Comparison of ENCODE assay signal across 7 mouse cellular contexts in genomic region chr6:128437731-128438316, GRCm38 (mm10). TPM values are rescaled to one million over a fixed set of nuclear protein-coding genes. Genes with fewer than 3 reads are reported as not detected.
DNase-seq lines count a peak whose midpoint lies in the region; ATAC-seq and TF ChIP-seq lines count a peak whose summit lies in the region.

No protein-coding gene starts in this region.

- peak overlapping the region; percentile 66 for H3K4me2 ChIP-seq in forebrain, embryonic 16.5 days (ENCODE audit: low read length)
- peak overlapping the region; percentile 70 for H3K4me2 ChIP-seq in hindbrain, embryonic 13.5 days
- peak overlapping the region; percentile 51 for H3K4me2 ChIP-seq in limb, embryonic 11.5 days (ENCODE audit: low read depth, severe bottlenecking)
- peak overlapping the region; percentile 71 for H3K4me2 ChIP-seq in midbrain, embryonic 12.5 days (replicated peaks)

- H3K36me3 ChIP-seq in forebrain, embryonic 16.5 days (ENCODE audit: control insufficient read depth, insufficient read depth) = peaks cover 26% of the 10 kb centered on the region
- H3K36me3 ChIP-seq in hindbrain, embryonic 13.5 days = peaks cover 37% of the 10 kb centered on the region
- H3K36me3 ChIP-seq in limb, embryonic 11.5 days (ENCODE audit: control insufficient read depth, insufficient read depth, low read length) = peaks cover 28% of the 10 kb centered on the region; the same call in 1 of the 2 replicates
- H3K36me3 ChIP-seq in midbrain, embryonic 12.5 days = peaks cover 36% of the 10 kb centered on the region

- peaks cover 16% of the 10 kb centered on the region for H3K4me1 ChIP-seq in forebrain, embryonic 16.5 days (replicated peaks; ENCODE audit: control insufficient read depth, insufficient read depth, low read length)
- peaks cover 26% of the 10 kb centered on the region for H3K4me1 ChIP-seq in hindbrain, embryonic 13.5 days (replicated peaks)
- H3K4me1 ChIP-seq in limb, embryonic 11.5 days (ENCODE audit: control insufficient read depth, insufficient read depth, low read length) = peaks cover 5% of the 10 kb centered on the region
- H3K4me1 ChIP-seq in midbrain, embryonic 12.5 days = peaks cover 16% of the 10 kb centered on the region

- H3K4me3 ChIP-seq in forebrain, embryonic 16.5 days (replicated peaks; ENCODE audit: low read length) = peak overlapping the region; percentile 90
- H3K4me3 ChIP-seq in hindbrain, embryonic 13.5 days = peak overlapping the region; percentile 96
- H3K4me3 ChIP-seq in limb, embryonic 11.5 days (ENCODE audit: low read depth, low read length) = peak overlapping the region; percentile 98
- H3K4me3 ChIP-seq in midbrain, embryonic 12.5 days = peak overlapping the region; percentile 96

- WGBS in forebrain, embryonic 16.5 days = under 1% methylated on average over 42 of the region's 52 CpGs
- under 1% methylated on average over 52 of the region's 52 CpGs for WGBS in hindbrain, embryonic 13.5 days
- 1% methylated on average over 47 of the region's 52 CpGs for WGBS in limb, embryonic 11.5 days
- WGBS in midbrain, embryonic 12.5 days = 0% methylated on average over 43 of the region's 52 CpGs

- no peaks in the 10 kb centered on the region for H3K9me3 ChIP-seq in forebrain, embryonic 16.5 days (ENCODE audit: control insufficient read depth, low read length)
- H3K9me3 ChIP-seq in hindbrain, embryonic 13.5 days = no peaks in the 10 kb centered on the region
- H3K9me3 ChIP-seq in limb, embryonic 11.5 days (ENCODE audit: control insufficient read depth, low read length) = no peaks in the 10 kb centered on the region
- H3K9me3 ChIP-seq in midbrain, embryonic 12.5 days = no peaks in the 10 kb centered on the region

- peak; percentile 48 for ATAC-seq in Patski
- peak; percentile 76 for ATAC-seq in forebrain, embryonic 16.5 days
- peak; percentile 77 for ATAC-seq in hindbrain, embryonic 13.5 days (ENCODE audit: low FRiP score)
- peak; percentile 65 for ATAC-seq in limb, embryonic 11.5 days (ENCODE audit: insufficient number of reproducible peaks, low FRiP score, low TSS enrichment, low read depth)
- ATAC-seq in midbrain, embryonic 12.5 days (ENCODE audit: low FRiP score, low read depth) = peak; percentile 70

- in situ Hi-C loops in Patski (cut with MboI; ENCODE audit: low pct_unique_long_range_greater_than_20kb) = loop anchor here (10.0 to 25.0 kb wide), 2 partner anchors 777 to 1101 kb away; no protein-coding TSS in a partner anchor

- POLR2A ChIA-PET in Patski (lab: Charles Lee) = interaction anchor here (0.7 kb wide), 1 partner anchor 122 kb away, joined by 3 read pairs; no protein-coding TSS in a partner anchor

- no peak for TF ChIP-seq CTCF in Patski (IDR thresholded peaks at IDR 0.05)

- peak overlapping the region; percentile 90 for H3K27ac ChIP-seq in forebrain, embryonic 16.5 days (ENCODE audit: low read length)
- peak overlapping the region; percentile 94 for H3K27ac ChIP-seq in hindbrain, embryonic 13.5 days
- peak overlapping the region; percentile 87 for H3K27ac ChIP-seq in limb, embryonic 11.5 days (replicated peaks; ENCODE audit: low read depth, low read length)
- peak overlapping the region; percentile 94 for H3K27ac ChIP-seq in midbrain, embryonic 12.5 days (replicated peaks)

- CTCF ChIA-PET in Patski (lab: Charles Lee) = no interaction called here

- peak overlapping the region; percentile 94 for H3K9ac ChIP-seq in forebrain, embryonic 16.5 days (replicated peaks; ENCODE audit: low read depth, low read length)
- peak overlapping the region; percentile 99 for H3K9ac ChIP-seq in hindbrain, embryonic 13.5 days
- peak overlapping the region; percentile 98 for H3K9ac ChIP-seq in limb, embryonic 11.5 days (ENCODE audit: low read length)
- peak overlapping the region; percentile 92 for H3K9ac ChIP-seq in midbrain, embryonic 12.5 days (replicated peaks)

- H3K27me3 ChIP-seq in Patski = no peaks in the 10 kb centered on the region
- no peaks in the 10 kb centered on the region for H3K27me3 ChIP-seq in forebrain, embryonic 16.5 days (replicated peaks; ENCODE audit: control insufficient read depth, insufficient read depth, low read length)
- no peaks in the 10 kb centered on the region for H3K27me3 ChIP-seq in hindbrain, embryonic 13.5 days
- no peaks in the 10 kb centered on the region for H3K27me3 ChIP-seq in limb, embryonic 11.5 days (ENCODE audit: control insufficient read depth, insufficient read depth, low read length)
- H3K27me3 ChIP-seq in midbrain, embryonic 12.5 days = peaks cover 9% of the 10 kb centered on the region; the same call in 1 of the 2 replicates

- DNase-seq in Patski (ENCODE audit: low read depth, low spot score) = no peak
- peak; percentile 78 to 80 for DNase-seq in cerebellum, adult 18-20 months
- peak; percentile 83 for DNase-seq in limb, embryonic 11.5 days (ENCODE audit: low spot score)
- peak; percentile 49 for DNase-seq in skeletal muscle tissue, adult 2 months (ENCODE audit: low read depth, low spot score)

RNA-seq across cellular contexts. Expression of gene Fkbp4, which starts 0.7 kb away (rescaled TPM):
- polyA plus RNA-seq in Patski (2021) = 284 TPM
- 428 TPM in 2 replicates for polyA plus RNA-seq in forebrain, embryonic 16.5 days (2015; fragmentation: Nextera tagmentation; extraction: Ambion mirVana)
- 371 and 380 TPM in 2 replicates for polyA plus RNA-seq in hindbrain, embryonic 13.5 days (2015; fragmentation: Nextera tagmentation; extraction: Ambion mirVana)
- polyA plus RNA-seq in limb, embryonic 11.5 days (2014; fragmentation: Nextera tagmentation; extraction: Ambion mirVana) = 671 and 692 TPM in 2 replicates
- polyA plus RNA-seq in midbrain, embryonic 12.5 days (2016; fragmentation: Nextera tagmentation; extraction: Ambion mirVana) = 496 and 515 TPM in 2 replicates

RNA-seq across cellular contexts. Expression of gene Itfg2, which starts 13.1 kb away (rescaled TPM):
- polyA plus RNA-seq in Patski (2021) = 20.4 TPM
- polyA plus RNA-seq in forebrain, embryonic 16.5 days (2015; fragmentation: Nextera tagmentation; extraction: Ambion mirVana) = 37.7 and 43.0 TPM in 2 replicates
- polyA plus RNA-seq in hindbrain, embryonic 13.5 days (2015; fragmentation: Nextera tagmentation; extraction: Ambion mirVana) = 41.7 and 46.0 TPM in 2 replicates
- 35.0 and 35.3 TPM in 2 replicates for polyA plus RNA-seq in limb, embryonic 11.5 days (2014; fragmentation: Nextera tagmentation; extraction: Ambion mirVana)
- polyA plus RNA-seq in midbrain, embryonic 12.5 days (2016; fragmentation: Nextera tagmentation; extraction: Ambion mirVana) = 39.2 TPM in 2 replicates

RNA-seq across cellular contexts. Expression of gene Nrip2, which starts 38.7 kb away (rescaled TPM):
- polyA plus RNA-seq in Patski (2021) = 38.9 TPM
- polyA plus RNA-seq in forebrain, embryonic 16.5 days (2015; fragmentation: Nextera tagmentation; extraction: Ambion mirVana) = 5.5 and 8.3 TPM in 2 replicates
- 8.1 and 9.5 TPM in 2 replicates for polyA plus RNA-seq in hindbrain, embryonic 13.5 days (2015; fragmentation: Nextera tagmentation; extraction: Ambion mirVana)
- polyA plus RNA-seq in limb, embryonic 11.5 days (2014; fragmentation: Nextera tagmentation; extraction: Ambion mirVana) = 2.1 TPM in 2 replicates
- 4.1 and 5.4 TPM in 2 replicates for polyA plus RNA-seq in midbrain, embryonic 12.5 days (2016; fragmentation: Nextera tagmentation; extraction: Ambion mirVana)
